Mouse (Mus musculus) cerebellum, adult 11 months (tissue): ENCODE measurements around the gene Prr32.

Source experiments
- DNase-seq: peaks from one replicate; pipeline ENCODE4 v3.0.0; 2022

Gene Prr32

DNA sequence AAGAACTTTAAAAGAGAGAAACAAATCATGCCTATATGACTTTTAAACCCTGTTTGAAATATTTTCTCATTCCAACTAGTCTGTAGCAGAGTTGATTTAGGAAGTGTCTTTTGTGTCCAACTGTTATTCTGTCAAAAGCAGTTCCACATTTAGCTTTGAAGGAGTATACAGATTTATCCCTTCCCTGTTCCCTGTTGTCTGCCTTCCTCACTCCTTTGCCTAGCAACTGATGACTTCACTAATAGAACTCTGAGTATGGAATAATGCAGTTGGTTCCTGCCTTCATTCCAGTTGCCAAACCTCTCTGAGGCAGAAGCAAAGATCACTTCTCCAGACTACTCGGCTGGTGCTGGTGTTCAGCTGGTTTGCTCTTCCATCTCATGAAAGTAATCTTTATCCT is at the start of gene Prr32:
TSS of gene Prr32 (plus strand) at position 301 of the 400 bp plus-strand sequence.
- no peak for DNase-seq
